Mouse (Mus musculus) c-Kit-negative CD71-positive TER-119-positive erythroid progenitor cells, embryonic 14.5 days (primary cell): ENCODE results near the gene Rtf1.
A peak's percentile ranks its signal among the peaks of the same experiment; 100 is the strongest.
"Not testable (repeated sequence)": the region's sequence is repeated elsewhere in the genome, so short reads cannot be mapped to it uniquely, and the experiment has no call there.

Experiments used
- DNase-seq: peaks from one replicate; pipeline ENCODE4 v3.0.0-alpha.2; 2013; ENCODE audit warnings: low read depth, low spot score

The Rtf1 gene

GRCm38 (mm10) chr2:119674525-119675214 lies at the start of gene Rtf1:
Gene Rtf1 (plus strand): TSS chr2:119675068.
- DNase-seq: peak; percentile 86

- no peak for DNase-seq
Observed at GRCm38 (mm10) chr2:119636781-119637180, 38.1 kb upstream of the Rtf1 start.

GRCm38 (mm10) chr2:119641214-119641912 lies 33.5 kb upstream of the Rtf1 start:
- DNase-seq: no peak

- DNase-seq: no peak
Observed at GRCm38 (mm10) chr2:119644254-119644653, 30.6 kb upstream of the Rtf1 start.

- peak; percentile 65 for DNase-seq
Observed at GRCm38 (mm10) chr2:119662220-119663182, 12.4 kb upstream of the Rtf1 start, which contains the start of gene Ndufaf1. Gene Ndufaf1 (minus strand): TSS chr2:119662827.

GRCm38 (mm10) chr2:119665744-119666143 lies 9.1 kb upstream of the Rtf1 start:
- DNase-seq: not testable (repeated sequence)

GRCm38 (mm10) chr2:119669010-119669409 lies 5.9 kb upstream of the Rtf1 start:
- no peak for DNase-seq

- no peak for DNase-seq
Observed at GRCm38 (mm10) chr2:119675215-119675784, 432 bp downstream of the Rtf1 start.

- DNase-seq: no peak
Observed at GRCm38 (mm10) chr2:119675831-119676230, 963 bp downstream of the Rtf1 start.

GRCm38 (mm10) chr2:119683706-119684105 lies 8.8 kb downstream of the Rtf1 start:
- no peak for DNase-seq

- DNase-seq: no peak
Observed at GRCm38 (mm10) chr2:119692003-119692701, 17.3 kb downstream of the Rtf1 start.

GRCm38 (mm10) chr2:119694826-119695225 lies 20.0 kb downstream of the Rtf1 start:
- DNase-seq: no peak

GRCm38 (mm10) chr2:119696111-119696510 lies 21.2 kb downstream of the Rtf1 start:
- DNase-seq: no peak

GRCm38 (mm10) chr2:119698472-119698871 lies 23.6 kb downstream of the Rtf1 start:
- no peak for DNase-seq

- no peak for DNase-seq
Observed at GRCm38 (mm10) chr2:119699962-119700361, 25.1 kb downstream of the Rtf1 start.

GRCm38 (mm10) chr2:119703171-119703570 lies 28.3 kb downstream of the Rtf1 start:
- DNase-seq: no peak

- no peak for DNase-seq
Observed at GRCm38 (mm10) chr2:119707676-119708075, 32.8 kb downstream of the Rtf1 start.

GRCm38 (mm10) chr2:119710011-119710410 lies 35.1 kb downstream of the Rtf1 start:
- no peak for DNase-seq

- not testable (repeated sequence) for DNase-seq
Observed at GRCm38 (mm10) chr2:119715868-119716267, 41.0 kb downstream of the Rtf1 start.

GRCm38 (mm10) chr2:119721070-119721469 lies 46.2 kb downstream of the Rtf1 start:
- no peak for DNase-seq
